Mouse (Mus musculus): ENCODE measurements around the gene Kcnc1. TPM values are rescaled to one million over a fixed set of nuclear protein-coding genes. Genes with fewer than 3 reads are reported as not detected.

The Kcnc1 gene
- polyA plus RNA-seq, 1 experiment from 2014 or later: 0.39 TPM

GRCm38 (mm10) chr7:46459605-46460245 lies 63.4 kb downstream of the Kcnc1 start:
- Histone ChIP-seq H3K9ac (no peak overlapping the region), H3K4me3 (no peak overlapping the region), H3K27me3 (no peaks in the 10 kb centered on the region), H3K36me3 (no peaks in the 10 kb centered on the region), H3K4me1 (no peaks in the 10 kb centered on the region), H3K27ac (no peak overlapping the region), H3K9me3 (no peaks in the 10 kb centered on the region), H3K4me2 (no peak overlapping the region)
- WGBS: 80% methylated on average over 9 of the region's 9 CpGs
- no peak for ATAC-seq (ENCODE audit: insufficient number of reproducible peaks, insufficient read depth, low FRiP score, low TSS enrichment, low read depth)

- no peaks in the 10 kb centered on the region for H3K36me3 ChIP-seq
- H3K27me3 ChIP-seq: no peaks in the 10 kb centered on the region
- H3K4me2 ChIP-seq: no peak overlapping the region
- no peaks in the 10 kb centered on the region for H3K9me3 ChIP-seq
- no peak for ATAC-seq (ENCODE audit: insufficient number of reproducible peaks, insufficient read depth, low FRiP score, low TSS enrichment, low read depth)
- no peaks in the 10 kb centered on the region for H3K4me1 ChIP-seq
- WGBS: 56% methylated on average over 8 of the region's 8 CpGs
- H3K9ac ChIP-seq: no peak overlapping the region
- no peak overlapping the region for H3K4me3 ChIP-seq
- H3K27ac ChIP-seq: no peak overlapping the region
These were observed 66.0 kb downstream of the Kcnc1 start for GRCm38 (mm10) chr7:46462287-46462686.

GRCm38 (mm10) chr7:46463136-46463535 lies 66.8 kb downstream of the Kcnc1 start:
- no peaks in the 10 kb centered on the region for H3K9me3 ChIP-seq
- H3K4me3 ChIP-seq: no peak overlapping the region
- H3K4me2 ChIP-seq: no peak overlapping the region
- H3K9ac ChIP-seq: no peak overlapping the region
- H3K27me3 ChIP-seq: no peaks in the 10 kb centered on the region
- no peaks in the 10 kb centered on the region for H3K4me1 ChIP-seq
- H3K36me3 ChIP-seq: no peaks in the 10 kb centered on the region
- 76% methylated on average over 8 of the region's 8 CpGs for WGBS
- no peak for ATAC-seq (ENCODE audit: insufficient number of reproducible peaks, insufficient read depth, low FRiP score, low TSS enrichment, low read depth)
- H3K27ac ChIP-seq: no peak overlapping the region

GRCm38 (mm10) chr7:46466422-46466981 lies 70.2 kb downstream of the Kcnc1 start:
- H3K27me3 ChIP-seq: no peaks in the 10 kb centered on the region
- H3K27ac ChIP-seq: no peak overlapping the region
- H3K4me3 ChIP-seq: no peak overlapping the region
- no peaks in the 10 kb centered on the region for H3K9me3 ChIP-seq
- no peak overlapping the region for H3K4me2 ChIP-seq
- H3K9ac ChIP-seq: no peak overlapping the region
- H3K36me3 ChIP-seq: no peaks in the 10 kb centered on the region
- 74% methylated on average over 7 of the region's 7 CpGs for WGBS
- no peaks in the 10 kb centered on the region for H3K4me1 ChIP-seq
- no peak for ATAC-seq (ENCODE audit: insufficient number of reproducible peaks, insufficient read depth, low FRiP score, low TSS enrichment, low read depth)

GRCm38 (mm10) chr7:46469542-46469941 lies 73.2 kb downstream of the Kcnc1 start:
- Histone ChIP-seq H3K4me2 (no peak overlapping the region), H3K27ac (no peak overlapping the region), H3K4me3 (no peak overlapping the region), H3K9me3 (no peaks in the 10 kb centered on the region), H3K27me3 (no peaks in the 10 kb centered on the region), H3K9ac (no peak overlapping the region), H3K36me3 (no peaks in the 10 kb centered on the region), H3K4me1 (no peaks in the 10 kb centered on the region)
- 88% methylated on average over 3 of the region's 3 CpGs for WGBS
- ATAC-seq (ENCODE audit: insufficient number of reproducible peaks, insufficient read depth, low FRiP score, low TSS enrichment, low read depth): no peak

- Histone ChIP-seq H3K4me2 (no peak overlapping the region), H3K9ac (no peak overlapping the region), H3K4me1 (no peaks in the 10 kb centered on the region), H3K27ac (no peak overlapping the region), H3K36me3 (no peaks in the 10 kb centered on the region), H3K9me3 (no peaks in the 10 kb centered on the region), H3K27me3 (no peaks in the 10 kb centered on the region), H3K4me3 (no peak overlapping the region)
- ATAC-seq (ENCODE audit: insufficient number of reproducible peaks, insufficient read depth, low FRiP score, low TSS enrichment, low read depth): no peak
- WGBS: 55% methylated on average over 7 of the region's 7 CpGs
These were observed 74.9 kb downstream of the Kcnc1 start for GRCm38 (mm10) chr7:46471054-46471737.

- no peak overlapping the region for H3K9ac ChIP-seq
- no peaks in the 10 kb centered on the region for H3K36me3 ChIP-seq
- H3K4me2 ChIP-seq: no peak overlapping the region
- ATAC-seq (ENCODE audit: insufficient number of reproducible peaks, insufficient read depth, low FRiP score, low TSS enrichment, low read depth): no peak
- WGBS: 39% methylated on average over 9 of the region's 9 CpGs
- no peak overlapping the region for H3K27ac ChIP-seq
- H3K4me1 ChIP-seq: no peaks in the 10 kb centered on the region
- no peak overlapping the region for H3K4me3 ChIP-seq
- no peaks in the 10 kb centered on the region for H3K27me3 ChIP-seq
- H3K9me3 ChIP-seq: no peaks in the 10 kb centered on the region
These were observed 76.8 kb downstream of the Kcnc1 start for GRCm38 (mm10) chr7:46473141-46473540.

GRCm38 (mm10) chr7:46475464-46475863 lies 79.2 kb downstream of the Kcnc1 start:
- H3K27me3 ChIP-seq: no peaks in the 10 kb centered on the region
- H3K36me3 ChIP-seq: no peaks in the 10 kb centered on the region
- H3K4me3 ChIP-seq: no peak overlapping the region
- WGBS: 80% methylated on average over 5 of the region's 5 CpGs
- H3K4me1 ChIP-seq: no peaks in the 10 kb centered on the region
- H3K9ac ChIP-seq: no peak overlapping the region
- no peak overlapping the region for H3K4me2 ChIP-seq
- no peak overlapping the region for H3K27ac ChIP-seq
- no peak for ATAC-seq (ENCODE audit: insufficient number of reproducible peaks, insufficient read depth, low FRiP score, low TSS enrichment, low read depth)
- H3K9me3 ChIP-seq: no peaks in the 10 kb centered on the region

- H3K9ac ChIP-seq: no peak overlapping the region
- no peak overlapping the region for H3K27ac ChIP-seq
- no peak overlapping the region for H3K4me3 ChIP-seq
- WGBS: 90% methylated on average over 3 of the region's 3 CpGs
- ATAC-seq (ENCODE audit: insufficient number of reproducible peaks, insufficient read depth, low FRiP score, low TSS enrichment, low read depth): no peak
- no peak overlapping the region for H3K4me2 ChIP-seq
- no peaks in the 10 kb centered on the region for H3K27me3 ChIP-seq
- H3K4me1 ChIP-seq: no peaks in the 10 kb centered on the region
- H3K36me3 ChIP-seq: no peaks in the 10 kb centered on the region
- no peaks in the 10 kb centered on the region for H3K9me3 ChIP-seq
These were observed 81.2 kb downstream of the Kcnc1 start for GRCm38 (mm10) chr7:46477456-46477855.

GRCm38 (mm10) chr7:46479793-46480192 lies 83.5 kb downstream of the Kcnc1 start:
- Histone ChIP-seq H3K27me3 (no peaks in the 10 kb centered on the region), H3K4me1 (no peaks in the 10 kb centered on the region), H3K27ac (no peak overlapping the region), H3K9me3 (no peaks in the 10 kb centered on the region), H3K4me3 (no peak overlapping the region), H3K9ac (no peak overlapping the region), H3K4me2 (no peak overlapping the region), H3K36me3 (no peaks in the 10 kb centered on the region)
- no peak for ATAC-seq (ENCODE audit: insufficient number of reproducible peaks, insufficient read depth, low FRiP score, low TSS enrichment, low read depth)
- WGBS: 79% methylated on average over 6 of the region's 6 CpGs

- 79% methylated on average over 2 of the region's 2 CpGs for WGBS
- H3K9me3 ChIP-seq: no peaks in the 10 kb centered on the region
- H3K4me1 ChIP-seq: no peaks in the 10 kb centered on the region
- H3K9ac ChIP-seq: no peak overlapping the region
- H3K27ac ChIP-seq: no peak overlapping the region
- H3K36me3 ChIP-seq: no peaks in the 10 kb centered on the region
- no peak overlapping the region for H3K4me2 ChIP-seq
- no peaks in the 10 kb centered on the region for H3K27me3 ChIP-seq
- 0 out of 2 replicates have a peak, but pooled peaks have one; percentile 29 for ATAC-seq (ENCODE audit: insufficient number of reproducible peaks, insufficient read depth, low FRiP score, low TSS enrichment, low read depth)
- H3K4me3 ChIP-seq: no peak overlapping the region
These were observed 85.8 kb downstream of the Kcnc1 start for GRCm38 (mm10) chr7:46482099-46482531.

GRCm38 (mm10) chr7:46483050-46483449 lies 86.8 kb downstream of the Kcnc1 start:
- H3K9ac ChIP-seq: no peak overlapping the region
- H3K27ac ChIP-seq: no peak overlapping the region
- no peak overlapping the region for H3K4me3 ChIP-seq
- no peaks in the 10 kb centered on the region for H3K36me3 ChIP-seq
- no peaks in the 10 kb centered on the region for H3K4me1 ChIP-seq
- no peaks in the 10 kb centered on the region for H3K9me3 ChIP-seq
- no peaks in the 10 kb centered on the region for H3K27me3 ChIP-seq
- H3K4me2 ChIP-seq: no peak overlapping the region
- WGBS: 62% methylated on average over 10 of the region's 10 CpGs
- no peak for ATAC-seq (ENCODE audit: insufficient number of reproducible peaks, insufficient read depth, low FRiP score, low TSS enrichment, low read depth)
